Mouse (Mus musculus) embryonic facial prominence, embryonic 14.5 days (tissue): ENCODE data around the gene F11r. TPM values are rescaled to one million over a fixed set of nuclear protein-coding genes. Genes with fewer than 3 reads are reported as not detected.

Experiments
- ATAC-seq: fragments of 200-750 bp; cut with Nextera tagmentation; 2 replicates; pipeline ENCODE4 v1.8.0; 2017; ENCODE audit warnings: low read depth, moderate number of reproducible peaks, moderate TSS enrichment
- DNase-seq: peaks from one replicate; pipeline ENCODE4 v3.0.0-alpha.2; 2015; ENCODE audit warnings: low spot score
- H3K27ac ChIP-seq: fragments of 300-500 bp; sonication (generic); replicated peaks from 2 replicates; pipeline ENCODE4 v1.5.1; 2014; ENCODE audit warnings: low read depth, mild to moderate bottlenecking, low read length, moderate library complexity
- H3K27me3 ChIP-seq: fragments of 300-500 bp; sonication (generic); replicated peaks from 2 replicates; pipeline ENCODE4 v1.6.1; 2014; ENCODE audit warnings: low read length; ENCODE audit not compliant: control insufficient read depth, insufficient read depth
- H3K36me3 ChIP-seq: fragments of 300-500 bp; sonication (generic); 2 replicates; pipeline ENCODE4 v1.6.1; 2014; ENCODE audit warnings: low read length, mixed read lengths; ENCODE audit not compliant: control insufficient read depth, insufficient read depth
- H3K4me1 ChIP-seq: fragments of 300-500 bp; sonication (generic); 2 replicates; pipeline ENCODE4 v1.6.1; 2014; ENCODE audit warnings: antibody characterized with exemption, low read length; ENCODE audit not compliant: control insufficient read depth, insufficient read depth
- H3K4me2 ChIP-seq: fragments of 300-500 bp; sonication (generic); 2 replicates; pipeline ENCODE4 v1.6.1; 2014; ENCODE audit warnings: low read depth, mild to moderate bottlenecking, low read length, moderate library complexity, mixed read lengths
- H3K4me3 ChIP-seq: fragments of 300-500 bp; sonication (generic); 2 replicates; pipeline ENCODE4 v1.5.1; 2014; ENCODE audit warnings: low read depth, mild to moderate bottlenecking, low read length
- H3K9ac ChIP-seq: fragments of 300-500 bp; sonication (generic); 2 replicates; pipeline ENCODE4 v1.6.1; 2014; ENCODE audit warnings: low read depth, mild to moderate bottlenecking, low read length, moderate library complexity, mixed read lengths
- H3K9me3 ChIP-seq: fragments of 300-500 bp; sonication (generic); 2 replicates; pipeline ENCODE4 v1.6.1; 2016; ENCODE audit warnings: low read length; ENCODE audit not compliant: control insufficient read depth
- WGBS: fragments of 180-500 bp; shearing (Covaris S2); extraction: QIAGEN DNeasy Blood & Tissue Kit; methylation state at CpG from one replicate; pipeline ENCODE4 v1.1.7; 2014; 5-methylcytosine and 5-hydroxymethylcytosine counted together
- polyA plus RNA-seq: library from polyadenylated mRNA; unstranded; fragments of >200 nt; fragmentation: Nextera tagmentation; extraction: Ambion mirVana; gene quantifications from 2 replicates; pipeline ENCODE4 v1.2.1, GENCODE M21; 2014

Gene F11r
- polyA plus RNA-seq, 1 experiment from 2014 or later: 27.0 TPM

DNA sequence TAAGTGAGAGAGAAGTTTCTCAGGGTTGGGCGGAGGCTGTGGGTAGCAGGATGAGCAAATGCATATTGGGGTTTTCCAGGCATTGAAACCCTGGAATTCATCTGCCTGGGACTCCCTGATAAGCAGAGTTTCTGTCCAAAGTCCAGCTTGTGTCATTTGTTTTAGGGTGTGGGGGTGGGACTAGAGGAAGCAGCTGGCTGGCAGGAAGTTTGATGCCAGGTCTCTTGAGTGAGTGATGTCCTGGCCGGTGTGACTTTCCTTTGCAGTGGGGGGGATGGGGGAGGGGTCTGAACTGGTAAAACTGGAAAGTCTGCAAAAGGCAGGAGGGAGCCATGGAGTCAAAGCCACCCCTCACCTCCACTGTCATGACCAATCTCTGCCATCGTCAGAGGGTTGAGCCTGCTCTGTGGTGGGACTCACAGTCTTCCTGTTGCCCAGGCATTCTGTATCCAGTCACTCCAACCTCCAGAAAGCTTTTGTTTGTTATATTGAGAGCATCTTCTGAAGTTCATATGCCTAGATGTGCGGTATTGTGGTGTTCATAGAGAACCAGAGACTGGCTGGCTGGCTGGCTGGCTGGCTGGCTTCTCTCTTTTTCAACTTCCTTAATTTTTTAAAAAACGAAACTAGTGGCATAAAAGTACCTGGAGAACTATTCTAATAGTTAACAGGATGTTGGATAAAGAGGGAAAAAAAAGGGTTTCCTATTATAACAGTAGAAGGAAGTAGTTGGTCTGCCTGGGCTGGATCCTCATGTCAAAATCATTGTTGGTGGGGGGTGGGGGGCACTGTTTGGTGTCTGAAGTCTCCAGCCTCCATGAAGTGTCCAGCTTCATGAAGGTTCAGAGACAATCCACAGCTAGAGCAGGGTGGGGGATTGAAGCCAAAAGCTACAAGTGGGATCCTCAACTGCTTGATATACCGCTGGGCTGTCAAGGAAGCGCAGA is 4.4 kb downstream of the F11r start:
- Histone ChIP-seq H3K4me1 (peaks cover 15% of the 10 kb centered on the region; the same call in 1 of the 2 replicates), H3K36me3 (no peaks in the 10 kb centered on the region), H3K4me3 (no peak overlapping the region), H3K9ac (no peak overlapping the region), H3K9me3 (0 out of 2 replicates have a peak, but pooled peaks cover 6% of the 10 kb centered on the region), H3K4me2 (peak overlapping the region; percentile 35), H3K27ac (peak overlapping the region; percentile 63), H3K27me3 (peaks cover 28% of the 10 kb centered on the region)
- ATAC-seq: no peak
- 54% methylated on average over 7 of the region's 7 CpGs for WGBS
- DNase-seq: peak; percentile 38

DNA sequence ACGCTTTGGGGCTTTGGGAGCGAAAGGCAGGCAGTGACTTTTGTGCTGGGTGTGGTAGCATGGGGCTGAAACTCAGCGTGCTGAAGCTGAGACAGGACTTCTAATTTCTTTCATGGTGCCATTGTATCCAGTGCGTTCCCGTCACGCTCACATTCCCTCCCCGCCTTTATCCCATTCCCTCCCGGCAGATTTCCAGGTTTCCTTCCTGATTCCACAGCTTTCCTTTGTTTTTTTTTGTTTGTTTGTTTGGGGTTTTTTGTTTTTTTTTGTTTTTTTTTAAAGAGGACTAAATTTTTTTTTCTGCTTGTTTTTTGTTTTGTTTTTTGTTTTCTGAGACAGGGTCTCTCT is 5.1 kb downstream of the F11r start:
- no peak overlapping the region; the same call in 1 of the 2 replicates for H3K27ac ChIP-seq
- H3K4me1 ChIP-seq: peaks cover 15% of the 10 kb centered on the region; the same call in 1 of the 2 replicates
- H3K36me3 ChIP-seq: no peaks in the 10 kb centered on the region
- peak overlapping the region; percentile 35 for H3K4me2 ChIP-seq
- no peak overlapping the region for H3K4me3 ChIP-seq
- H3K9ac ChIP-seq: no peak overlapping the region
- peaks cover 23% of the 10 kb centered on the region for H3K27me3 ChIP-seq
- 74% methylated on average over 7 of the region's 8 CpGs for WGBS
- DNase-seq: no peak
- 0 out of 2 replicates have a peak, but pooled peaks cover 6% of the 10 kb centered on the region for H3K9me3 ChIP-seq
- ATAC-seq: no peak

DNA sequence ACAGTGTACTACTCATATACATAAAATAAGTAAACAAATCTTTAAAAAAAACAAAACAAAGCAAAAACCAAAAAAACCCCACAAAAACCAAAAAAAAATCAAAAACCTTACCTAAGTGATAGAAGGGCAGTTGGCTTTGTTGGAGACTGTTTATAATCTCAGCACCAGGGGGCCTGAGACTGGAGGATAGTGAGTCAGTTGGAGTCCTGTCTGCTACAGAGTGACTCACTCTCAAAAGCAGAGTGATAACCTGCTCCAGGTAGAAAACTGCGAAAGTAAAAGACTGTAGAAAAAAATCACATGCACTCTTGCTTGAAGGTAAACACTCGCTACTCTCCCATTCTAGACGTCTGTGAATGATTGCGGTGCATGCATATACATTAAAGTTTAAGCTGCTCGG is 7.7 kb downstream of the F11r start:
- H3K4me2 ChIP-seq: no peak overlapping the region
- no peak overlapping the region for H3K4me3 ChIP-seq
- H3K27ac ChIP-seq: no peak overlapping the region
- ATAC-seq (no peak), DNase-seq (no peak)
- H3K9me3 ChIP-seq: 0 out of 2 replicates have a peak, but pooled peaks cover 6% of the 10 kb centered on the region
- H3K9ac ChIP-seq: no peak overlapping the region
- no peaks in the 10 kb centered on the region for H3K27me3 ChIP-seq
- 86% methylated on average over 5 of the region's 5 CpGs for WGBS
- H3K4me1 ChIP-seq: peaks cover 6% of the 10 kb centered on the region; the same call in 1 of the 2 replicates
- H3K36me3 ChIP-seq: no peaks in the 10 kb centered on the region

DNA sequence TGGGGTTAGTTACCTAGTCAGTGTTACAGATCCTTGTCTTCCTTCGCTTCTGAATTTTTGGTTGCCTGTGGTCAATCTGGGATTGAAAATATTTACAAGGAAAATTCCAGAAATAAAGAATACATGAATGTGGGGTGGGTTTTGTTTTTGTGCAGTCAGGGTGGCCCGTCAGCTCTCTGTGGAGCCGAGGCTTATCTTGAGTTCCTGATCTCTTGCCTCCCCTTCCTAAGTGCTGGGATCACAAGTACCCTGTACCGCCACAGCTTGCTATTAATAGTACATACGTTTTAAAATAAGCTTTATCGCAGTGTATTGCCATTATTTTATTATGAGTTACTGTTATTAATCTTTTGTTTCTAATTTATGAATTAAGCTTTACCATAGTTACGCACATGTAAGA is 9.5 kb downstream of the F11r start:
- ATAC-seq (no peak), DNase-seq (no peak)
- Histone ChIP-seq H3K4me2 (no peak overlapping the region), H3K9ac (no peak overlapping the region), H3K9me3 (0 out of 2 replicates have a peak, but pooled peaks cover 6% of the 10 kb centered on the region), H3K27ac (no peak overlapping the region), H3K27me3 (no peaks in the 10 kb centered on the region), H3K36me3 (no peaks in the 10 kb centered on the region), H3K4me1 (no peaks in the 10 kb centered on the region), H3K4me3 (no peak overlapping the region)
- WGBS: 58% methylated on average over 7 of the region's 7 CpGs

DNA sequence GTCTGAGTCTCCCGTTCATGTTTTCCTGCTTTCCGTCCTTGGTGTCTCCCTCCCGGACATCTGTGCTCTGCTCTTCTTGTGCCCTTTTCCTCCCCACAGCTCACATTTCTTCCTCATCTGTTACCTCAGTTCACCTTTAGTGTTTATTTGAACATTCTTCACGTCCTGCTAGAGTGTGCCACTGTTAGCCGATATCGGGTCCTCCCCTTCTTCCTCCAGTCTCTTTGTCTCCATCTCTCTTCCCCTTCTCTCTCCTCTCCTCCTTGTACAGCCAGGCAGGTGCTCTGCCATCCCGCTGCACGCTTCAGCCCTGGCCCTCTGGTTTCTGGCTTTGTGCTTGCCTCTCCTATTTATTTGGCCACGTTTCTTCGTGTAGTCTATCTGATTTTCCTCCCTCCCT is 10.4 kb downstream of the F11r start:
- no peak overlapping the region for H3K27ac ChIP-seq
- 48% methylated on average over 10 of the region's 10 CpGs for WGBS
- no peaks in the 10 kb centered on the region for H3K36me3 ChIP-seq
- no peaks in the 10 kb centered on the region for H3K27me3 ChIP-seq
- DNase-seq (no peak), ATAC-seq (no peak)
- H3K4me2 ChIP-seq: no peak overlapping the region
- H3K9ac ChIP-seq: peak overlapping the region; percentile 8; the same call in 1 of the 2 replicates
- H3K4me1 ChIP-seq: no peaks in the 10 kb centered on the region
- H3K9me3 ChIP-seq: 0 out of 2 replicates have a peak, but pooled peaks cover 6% of the 10 kb centered on the region
- H3K4me3 ChIP-seq: no peak overlapping the region

DNA sequence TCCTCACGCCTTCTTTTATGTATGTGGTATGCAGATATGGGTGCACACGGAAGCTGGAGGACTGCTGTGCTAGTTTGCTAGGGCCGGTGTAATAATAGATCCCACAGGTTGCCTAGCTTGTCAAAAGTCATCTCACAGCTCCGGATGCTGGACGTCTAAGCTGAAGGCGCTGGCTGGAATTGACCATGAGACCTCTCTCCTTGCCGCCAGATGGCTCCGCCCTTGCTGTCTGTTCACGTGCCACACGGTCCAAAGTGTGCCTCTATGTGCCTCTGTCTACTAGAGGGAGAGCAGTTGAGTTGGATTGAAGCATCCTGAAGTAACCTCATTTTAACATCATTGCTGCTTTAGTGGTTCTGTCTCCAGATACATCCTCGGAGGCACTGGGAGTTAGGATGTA is 12.7 kb downstream of the F11r start:
- Histone ChIP-seq H3K9me3 (no peaks in the 10 kb centered on the region), H3K4me3 (no peak overlapping the region), H3K4me2 (no peak overlapping the region), H3K27me3 (no peaks in the 10 kb centered on the region), H3K9ac (no peak overlapping the region), H3K4me1 (no peaks in the 10 kb centered on the region), H3K36me3 (no peaks in the 10 kb centered on the region), H3K27ac (no peak overlapping the region)
- WGBS: 85% methylated on average over 11 of the region's 11 CpGs
- DNase-seq: no peak
- no peak for ATAC-seq

DNA sequence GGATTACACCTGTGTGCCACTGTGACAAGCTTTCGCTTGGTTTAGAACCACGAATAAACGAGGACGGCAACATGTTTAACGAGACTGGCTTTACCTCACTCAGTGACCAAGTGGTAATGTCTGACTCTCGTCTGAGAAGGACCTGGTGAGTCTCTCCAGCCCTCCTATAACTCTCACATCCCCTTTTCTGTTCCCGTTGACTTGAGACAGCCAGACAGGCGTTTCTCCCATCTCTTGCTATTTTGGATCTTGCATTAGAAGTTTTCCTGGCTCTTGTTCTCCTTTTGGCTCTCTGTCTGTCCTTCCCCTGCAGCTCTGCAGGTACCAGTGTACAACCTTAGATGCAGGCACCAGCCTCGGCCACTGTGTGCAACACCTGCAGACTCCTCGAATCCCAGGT is 13.7 kb downstream of the F11r start:
- no peak overlapping the region for H3K9ac ChIP-seq
- WGBS: 78% methylated on average over 10 of the region's 10 CpGs
- H3K4me3 ChIP-seq: no peak overlapping the region
- no peaks in the 10 kb centered on the region for H3K36me3 ChIP-seq
- ATAC-seq: no peak
- no peak overlapping the region for H3K4me2 ChIP-seq
- H3K27ac ChIP-seq: no peak overlapping the region
- no peaks in the 10 kb centered on the region for H3K27me3 ChIP-seq
- H3K9me3 ChIP-seq: no peaks in the 10 kb centered on the region
- H3K4me1 ChIP-seq: no peaks in the 10 kb centered on the region
- DNase-seq: no peak

DNA sequence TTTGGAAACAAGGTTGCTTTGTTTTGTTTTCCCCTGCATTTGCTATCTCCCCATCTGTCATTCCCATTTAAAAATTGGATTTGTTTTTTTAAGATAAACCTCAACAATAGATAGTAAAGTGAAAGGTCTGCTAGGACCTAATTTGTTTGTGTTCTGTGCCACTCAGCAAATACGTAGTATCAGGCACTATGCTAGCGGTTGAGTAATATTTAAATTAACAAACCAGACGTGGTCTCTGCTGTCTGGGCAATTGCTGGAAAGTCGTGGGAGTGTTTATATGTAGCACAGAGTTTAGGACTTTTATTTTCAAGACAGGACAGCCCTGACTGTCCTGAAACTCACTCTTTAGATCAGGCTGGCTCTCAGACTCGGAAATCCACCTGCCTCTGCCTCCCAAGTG is 15.2 kb downstream of the F11r start:
- Histone ChIP-seq H3K9ac (no peak overlapping the region), H3K9me3 (no peaks in the 10 kb centered on the region), H3K36me3 (no peaks in the 10 kb centered on the region), H3K4me2 (no peak overlapping the region), H3K27ac (no peak overlapping the region), H3K4me1 (no peaks in the 10 kb centered on the region), H3K4me3 (no peak overlapping the region), H3K27me3 (no peaks in the 10 kb centered on the region)
- ATAC-seq: no peak
- 74% methylated on average over 5 of the region's 5 CpGs for WGBS
- no peak for DNase-seq

DNA sequence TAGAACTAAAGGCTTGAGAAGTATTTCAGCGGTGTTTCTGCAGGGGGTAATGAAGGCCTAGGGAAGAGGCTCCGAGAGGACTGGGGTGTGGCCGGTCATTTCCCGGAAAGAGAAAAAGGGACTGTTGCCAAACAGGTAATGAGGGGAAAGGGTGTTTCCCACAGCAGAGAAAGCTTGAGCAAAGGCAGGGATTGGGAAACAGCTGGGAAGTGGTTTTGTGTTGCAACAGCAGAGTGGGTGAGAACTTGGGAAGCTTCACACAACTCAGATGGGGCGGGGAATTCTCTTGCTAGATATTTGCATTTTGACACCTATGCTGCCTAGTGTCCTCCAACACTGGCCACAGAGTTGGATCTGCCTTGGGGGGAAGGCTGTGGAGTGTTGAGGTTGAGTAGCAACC is 15.6 kb downstream of the F11r start:
- no peak for ATAC-seq
- Histone ChIP-seq H3K27me3 (no peaks in the 10 kb centered on the region), H3K27ac (no peak overlapping the region), H3K4me1 (no peaks in the 10 kb centered on the region), H3K9ac (no peak overlapping the region), H3K4me3 (no peak overlapping the region), H3K9me3 (no peaks in the 10 kb centered on the region), H3K36me3 (no peaks in the 10 kb centered on the region), H3K4me2 (no peak overlapping the region)
- WGBS: 72% methylated on average over 5 of the region's 5 CpGs
- no peak for DNase-seq
